Mouse (Mus musculus) right cerebral cortex, adult 2 months (tissue): Measurements from ENCODE around the gene Myom1.

Experiments
- DNase-seq, 2 experiments: peaks; one replicate each; pipeline ENCODE4 v3.0.0; 2021 to 2022; ENCODE audit warnings: low spot score in 2 of 2

Gene Myom1

DNA sequence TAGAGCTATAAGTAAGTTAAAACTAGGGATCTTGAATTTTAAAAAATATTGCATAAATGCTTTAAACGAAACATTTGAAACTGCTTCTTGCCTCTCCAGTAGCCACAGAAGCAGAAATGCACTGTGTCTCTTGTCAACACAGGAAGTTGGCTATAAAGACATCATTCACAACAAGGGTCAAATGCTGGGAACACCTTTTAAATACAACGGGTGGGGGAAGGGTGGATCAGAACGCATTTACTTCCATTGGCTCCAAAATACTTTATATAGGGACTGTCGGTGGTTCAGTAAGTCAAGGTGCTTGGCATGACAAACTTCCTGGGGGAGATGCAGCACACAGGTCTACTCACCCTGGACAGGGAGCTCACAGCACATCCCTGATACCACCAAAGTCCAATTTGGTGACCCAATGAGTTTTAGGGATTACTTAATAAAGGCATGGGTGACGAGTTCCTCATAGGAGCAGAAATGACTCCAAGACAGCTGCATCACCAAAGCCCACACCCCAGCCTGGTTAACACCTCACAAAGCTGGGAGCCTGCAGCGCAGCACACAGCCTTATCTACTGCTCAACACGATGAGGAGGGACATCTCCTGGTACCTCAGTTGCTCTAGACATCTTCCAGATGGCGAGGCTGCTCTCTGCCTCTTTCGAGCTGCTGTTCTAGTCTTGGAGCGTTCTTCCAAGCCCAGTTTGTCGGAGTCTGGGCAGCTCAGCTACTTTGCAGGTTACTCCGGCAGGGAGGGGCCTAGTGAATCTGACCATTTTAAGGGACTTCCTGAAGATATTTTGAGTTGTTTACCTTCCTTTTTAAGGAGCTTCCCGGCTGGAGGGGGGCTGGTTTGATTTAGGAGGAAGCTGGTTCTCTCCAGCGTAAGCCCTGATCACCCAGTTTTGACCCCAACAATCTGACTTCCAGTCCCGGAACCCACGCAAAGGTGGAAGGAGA is 134.2 kb downstream of the Myom1 start:
- DNase-seq: no peak

DNA sequence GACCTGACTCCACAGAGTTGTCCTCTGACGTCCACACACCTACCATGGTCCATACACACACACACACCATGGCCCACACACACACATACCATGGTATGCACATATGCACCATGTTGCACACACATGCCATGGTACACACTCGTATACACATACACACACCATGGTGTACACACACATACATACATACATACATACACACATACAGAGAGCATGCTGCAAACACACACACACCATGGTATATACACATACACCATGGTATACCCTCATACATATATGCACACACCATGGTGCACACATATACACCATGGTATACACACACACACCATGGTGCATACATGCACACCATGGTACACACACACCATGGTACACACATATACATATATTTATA is 134.9 kb downstream of the Myom1 start:
- DNase-seq: no peak

DNA sequence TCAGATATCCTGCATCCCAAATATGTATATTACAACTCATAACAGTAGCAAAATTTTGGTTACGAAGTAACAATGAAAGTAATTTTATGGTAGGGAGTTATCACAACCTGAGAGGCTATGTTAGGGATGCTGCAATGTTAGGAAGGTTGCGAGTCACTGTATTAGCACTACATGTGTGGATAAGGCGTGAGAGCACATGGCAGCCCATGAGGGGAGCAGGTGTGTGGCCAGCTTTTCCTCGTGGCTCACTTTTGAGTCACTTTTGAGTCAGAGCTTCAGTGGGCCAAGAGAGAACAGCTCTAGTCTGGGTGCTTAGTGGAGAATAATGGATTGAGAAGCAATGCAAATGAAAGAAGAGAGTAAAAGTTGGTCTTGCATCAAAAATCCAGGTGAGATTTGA is 139.6 kb downstream of the Myom1 start:
- DNase-seq: no peak

DNA sequence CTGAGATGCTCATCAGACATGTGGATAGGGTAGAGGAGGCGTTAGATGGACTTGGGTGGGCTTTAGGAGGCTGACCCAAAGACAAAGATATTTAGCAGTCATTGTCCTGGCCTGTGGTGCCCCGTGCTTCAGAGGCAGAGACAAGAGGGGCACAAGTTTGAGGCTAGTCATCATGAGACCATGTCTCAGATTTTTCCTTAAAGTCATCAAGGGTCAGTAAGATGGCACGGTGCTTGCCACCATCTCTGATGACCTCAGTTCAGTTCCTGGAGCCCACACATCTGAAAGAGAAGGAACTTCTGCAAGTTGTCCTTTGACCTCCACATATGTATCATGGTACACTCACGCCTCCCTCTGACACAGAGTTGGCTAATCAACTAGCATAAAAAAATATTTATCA is 140.7 kb downstream of the Myom1 start:
- DNase-seq: no peak

DNA sequence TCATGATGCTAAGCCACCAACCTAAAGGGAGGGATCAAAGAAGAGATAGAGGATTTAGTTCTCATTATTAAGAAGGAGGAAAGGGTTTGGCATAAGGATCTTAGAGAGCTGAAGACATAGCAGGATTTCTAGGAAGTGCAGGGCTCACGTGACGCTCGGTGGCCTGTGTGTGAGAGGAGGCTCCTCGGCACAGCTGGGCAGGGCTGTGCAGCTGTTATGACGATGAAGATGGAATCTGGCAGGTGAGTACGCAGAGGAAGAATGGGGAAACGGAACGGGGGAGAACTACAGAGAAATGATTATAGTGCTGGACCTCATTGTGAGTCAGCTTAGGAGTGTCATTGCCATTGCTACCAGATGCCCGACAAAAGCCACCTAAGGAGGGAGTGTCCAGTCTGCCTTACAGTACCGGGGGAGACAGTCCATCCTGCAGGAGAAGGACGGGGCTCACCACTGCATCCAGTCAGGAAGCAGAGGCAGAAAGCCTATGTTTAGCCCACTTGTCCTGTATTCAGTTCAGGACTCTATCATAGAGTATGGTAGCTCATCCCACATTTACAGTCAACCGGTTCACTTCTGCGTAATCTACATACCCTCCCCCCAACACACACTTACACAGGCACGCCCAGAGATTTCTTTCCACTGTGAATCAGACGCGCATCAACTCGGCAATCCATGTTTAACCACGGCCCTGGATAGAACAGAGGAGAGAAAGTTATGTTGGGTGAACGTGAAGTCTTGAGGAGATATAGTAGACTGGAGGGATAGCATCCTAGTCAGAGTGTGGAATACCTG is 142.1 kb downstream of the Myom1 start:
- DNase-seq: no peak

DNA sequence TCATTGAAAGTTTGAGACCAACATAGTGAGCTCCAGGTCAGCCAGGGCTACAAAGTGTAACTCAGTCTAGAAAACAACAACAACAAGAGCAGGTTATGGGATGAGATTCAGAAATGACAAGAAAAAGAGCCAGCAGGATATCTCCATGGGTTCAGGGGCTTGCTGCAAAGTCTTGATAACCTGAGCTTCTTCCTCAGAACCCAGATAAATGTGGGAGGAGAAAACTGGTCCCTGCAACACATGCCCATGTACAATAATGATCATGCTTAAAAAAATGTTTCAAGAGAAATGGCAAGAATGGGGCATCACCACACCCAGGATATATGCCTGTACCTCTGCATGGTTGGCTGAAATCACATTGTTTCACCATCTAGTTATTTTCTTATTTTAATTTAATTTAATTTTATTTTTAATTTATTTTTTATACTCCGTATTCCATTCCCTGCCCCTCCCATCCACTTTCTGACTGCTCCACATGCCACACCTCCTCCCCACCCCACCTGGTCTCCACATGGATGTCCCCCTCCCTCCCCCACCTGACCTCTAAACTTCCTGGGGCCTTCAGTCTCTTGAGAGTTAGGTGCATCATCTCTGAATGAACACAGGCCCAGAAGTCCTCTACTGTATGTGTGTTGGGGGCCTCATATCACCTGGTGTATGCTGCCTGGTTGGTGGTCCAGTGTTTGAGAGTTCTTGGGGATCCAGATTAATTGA is 143.0 kb downstream of the Myom1 start:
- DNase-seq: no peak

DNA sequence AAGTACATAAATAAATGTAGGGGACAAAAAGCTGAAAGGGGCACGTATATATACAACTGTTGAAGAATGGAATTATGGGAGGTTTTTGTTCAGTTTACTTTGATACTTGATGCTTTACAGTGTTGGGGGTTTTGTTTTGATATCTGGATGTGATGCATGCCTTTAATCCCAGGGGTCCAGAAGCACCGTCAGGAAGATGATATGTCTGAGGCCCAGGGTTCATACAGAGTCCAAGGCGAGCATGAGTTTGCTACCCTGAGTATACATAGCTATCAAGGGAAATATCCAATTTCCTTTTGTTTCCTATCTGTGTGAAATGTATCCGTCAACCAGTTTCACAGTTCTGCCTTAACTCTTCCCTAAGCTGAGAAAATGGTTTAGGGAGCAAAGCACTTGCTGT is 150.9 kb downstream of the Myom1 start:
- DNase-seq: no peak

DNA sequence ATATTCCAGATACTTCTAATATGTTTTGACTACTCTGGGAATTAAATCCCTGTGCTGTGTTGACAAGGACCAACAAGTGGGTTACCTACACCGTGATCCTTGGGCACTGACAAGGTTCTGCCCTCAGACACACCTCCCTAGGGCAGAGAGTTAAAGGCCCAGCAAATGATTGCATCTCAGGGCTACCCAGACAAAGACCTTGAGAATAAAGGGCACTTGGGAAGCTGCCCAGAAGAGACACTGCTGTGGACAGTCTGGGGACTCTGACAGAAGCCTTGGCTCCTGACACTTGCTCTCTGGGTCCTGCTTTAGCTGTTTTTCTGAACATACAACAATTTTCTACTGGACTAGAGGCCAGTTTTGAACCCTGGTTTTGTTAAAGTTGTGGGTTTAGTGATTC is 152.8 kb downstream of the Myom1 start:
- no peak for DNase-seq

DNA sequence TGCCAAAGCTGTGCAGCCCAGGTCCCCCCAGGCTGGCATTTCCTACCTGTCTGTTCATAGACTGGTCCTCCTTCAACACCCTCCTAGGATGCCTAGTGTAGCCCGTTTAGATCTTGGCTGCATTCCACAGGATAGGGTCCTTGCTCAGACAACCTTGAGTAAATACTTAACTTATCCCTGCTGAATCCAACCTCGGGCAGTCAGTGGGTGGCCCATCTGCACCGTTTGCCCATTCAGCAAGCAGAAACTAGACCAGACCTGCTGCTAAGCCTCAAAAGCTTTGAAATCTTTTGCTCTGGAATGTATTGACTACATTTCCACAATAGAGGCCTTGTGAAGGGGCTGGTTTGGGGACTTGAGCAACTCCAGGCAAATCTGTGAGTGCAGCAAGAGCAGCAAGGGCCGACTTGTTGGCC is 156.7 kb downstream of the Myom1 start:
- DNase-seq: no peak

DNA sequence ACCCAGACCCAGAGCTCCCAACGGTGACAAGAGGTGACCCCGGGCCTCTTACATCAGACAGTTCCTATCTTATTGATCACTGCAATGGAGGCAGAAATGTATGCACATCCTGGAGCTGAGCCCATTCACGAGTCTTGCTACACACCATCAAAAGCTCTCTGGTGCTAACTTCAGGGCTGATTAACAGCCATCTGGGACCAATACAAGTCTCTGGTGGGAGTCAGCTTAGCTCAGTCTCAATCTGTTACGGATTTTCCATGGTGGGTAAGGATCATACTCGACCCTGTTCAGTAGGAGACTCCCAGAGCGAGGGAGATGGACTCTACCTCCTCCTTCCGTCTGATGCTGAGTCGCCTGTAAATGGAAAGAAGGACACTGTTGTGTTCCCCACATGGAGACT is 157.3 kb downstream of the Myom1 start:
- no peak for DNase-seq

DNA sequence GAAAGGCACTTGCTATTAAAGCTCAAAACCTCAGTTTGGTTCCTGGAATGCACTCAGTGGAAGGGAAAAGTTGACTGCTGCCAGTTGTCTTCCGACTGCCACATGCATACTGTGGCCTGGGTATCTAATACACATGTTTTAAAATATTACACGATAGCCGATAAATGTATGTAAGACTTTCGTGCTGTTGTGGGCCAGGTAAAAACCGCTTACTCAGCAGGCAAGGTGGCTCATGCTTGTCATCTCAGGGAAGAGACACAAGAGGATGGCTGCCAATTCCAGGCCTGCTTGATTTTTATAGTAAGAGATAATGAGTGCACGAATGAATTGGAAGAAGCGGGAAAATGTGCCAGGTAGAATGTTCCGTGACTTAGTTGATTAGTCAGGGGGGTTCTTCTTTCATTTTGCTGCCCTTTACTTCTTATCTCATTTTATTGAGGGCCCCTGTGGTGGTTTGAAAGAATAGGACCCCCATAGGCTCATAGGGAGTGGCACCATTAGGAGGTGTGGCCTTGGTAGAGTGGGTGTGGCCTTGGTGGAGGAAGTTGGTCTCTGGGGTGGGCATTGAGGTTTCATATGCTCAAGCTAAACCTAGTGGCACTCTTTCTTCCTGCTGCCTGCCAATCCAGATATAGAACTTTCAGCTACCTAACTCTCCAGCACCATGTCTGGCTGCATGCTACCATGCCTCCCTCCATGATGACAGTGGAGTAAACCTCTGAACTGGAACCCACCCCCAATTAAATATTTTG is 158.0 kb downstream of the Myom1 start:
- no peak for DNase-seq

DNA sequence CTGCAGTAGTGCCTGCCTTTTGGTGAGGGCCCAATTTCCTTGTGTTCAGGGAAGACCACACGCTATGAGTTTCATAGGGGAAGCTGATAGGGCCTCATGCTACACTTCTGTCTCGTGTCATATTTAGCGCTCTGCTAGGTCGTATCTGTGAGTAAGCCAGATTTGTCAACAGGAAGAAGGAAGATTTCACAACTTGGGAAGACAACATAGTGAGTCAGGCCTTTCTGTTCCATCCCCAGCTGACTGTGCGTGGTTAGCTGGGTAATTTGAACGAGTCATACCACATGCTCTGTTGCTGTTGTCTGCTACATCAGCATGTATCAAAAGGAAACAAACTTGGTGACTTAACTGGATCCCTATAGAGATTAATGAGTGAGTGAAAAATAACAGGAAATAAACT is 162.6 kb downstream of the Myom1 start:
- peak; percentile 47 to 54 for DNase-seq

DNA sequence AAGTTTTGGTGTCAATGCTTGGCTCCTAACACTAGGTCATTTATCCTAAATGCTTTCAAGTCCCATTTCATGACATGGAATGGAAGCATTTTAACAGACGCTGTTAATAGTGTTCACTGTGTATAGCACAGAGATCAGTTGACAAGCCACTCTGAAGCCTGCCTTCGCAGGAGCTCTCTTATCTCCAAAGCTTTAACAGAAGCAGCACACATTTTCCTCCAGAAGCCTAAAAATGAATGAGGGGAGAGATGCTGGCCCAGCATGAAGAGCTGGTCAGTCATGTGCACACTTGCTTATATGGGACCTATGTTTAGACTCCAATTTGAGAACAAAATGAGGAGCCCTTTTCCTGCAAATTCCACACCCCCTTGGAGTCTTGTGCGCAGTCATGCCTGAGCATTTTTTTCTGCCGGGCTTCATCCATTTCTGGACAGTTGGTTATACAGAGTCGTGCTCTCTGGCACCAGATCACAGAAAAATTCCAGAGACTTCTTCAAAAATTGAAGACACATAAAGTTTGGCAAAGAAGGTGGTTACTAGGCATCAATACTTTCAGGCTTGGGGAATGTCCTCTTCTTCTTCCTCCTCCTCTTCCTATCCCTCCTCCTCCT is 165.9 kb downstream of the Myom1 start:
- DNase-seq: no peak

DNA sequence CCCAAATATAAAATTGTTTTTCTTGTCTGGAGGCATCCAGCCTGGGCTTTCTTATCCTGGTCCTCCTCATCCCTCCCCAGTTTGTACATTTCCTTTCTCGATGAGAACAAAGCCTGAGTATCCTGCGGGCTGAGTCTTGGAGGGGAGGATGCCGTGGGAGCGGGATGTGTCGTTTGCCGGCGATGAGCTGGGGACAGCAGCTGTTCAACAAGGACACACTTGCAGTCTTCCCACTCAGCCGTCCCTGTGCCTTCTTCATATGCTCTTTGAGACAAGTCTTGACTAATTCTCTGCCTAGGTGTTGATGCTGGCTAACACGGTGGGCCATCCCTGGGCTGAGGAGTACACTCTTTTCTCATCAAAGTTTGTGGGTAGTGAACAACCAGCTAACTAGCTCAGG is 166.4 kb downstream of the Myom1 start:
- peak; percentile 60 to 68 for DNase-seq

DNA sequence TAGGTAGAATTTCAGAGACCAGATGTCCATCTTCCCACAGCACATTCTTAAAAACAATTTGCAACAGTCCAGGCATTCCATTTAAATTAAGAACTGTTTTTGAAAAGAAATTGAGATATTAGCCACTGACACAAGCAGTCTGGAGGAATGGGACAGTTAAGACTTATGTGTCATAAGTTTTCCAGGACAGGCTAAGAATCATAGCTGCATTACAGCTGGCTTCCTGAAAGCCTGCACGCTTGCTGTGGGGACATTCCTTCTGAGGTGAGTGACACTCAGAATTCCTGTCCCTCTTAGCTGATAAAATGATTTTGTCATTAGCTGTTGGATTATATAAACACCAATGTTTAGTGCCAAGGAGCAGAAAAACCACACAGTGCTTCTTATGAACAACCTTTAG is 167.2 kb downstream of the Myom1 start:
- no peak for DNase-seq

DNA sequence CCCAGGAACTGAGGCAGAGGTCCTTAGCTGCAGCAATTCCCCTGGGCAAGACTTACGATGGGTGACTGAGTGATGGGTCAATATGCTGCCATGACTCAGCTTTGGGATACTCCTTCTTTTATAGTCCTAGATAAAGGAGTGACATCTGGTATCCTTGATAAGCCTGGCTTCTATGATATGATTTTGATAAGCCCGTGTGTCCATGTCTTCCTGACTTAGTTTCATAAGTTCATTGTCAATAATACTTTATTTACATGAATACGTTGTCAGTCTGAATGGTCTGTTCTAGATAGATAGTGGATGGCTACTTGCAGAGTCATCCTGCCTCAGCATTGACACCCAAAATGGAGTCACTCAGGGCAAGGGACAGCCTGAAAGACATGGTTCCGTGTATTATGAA is 168.7 kb downstream of the Myom1 start:
- DNase-seq: no peak
